Mouse (Mus musculus): Measurements from ENCODE around the gene Rnf224. TPM values are rescaled to one million over a fixed set of nuclear protein-coding genes. Genes with fewer than 3 reads are reported as not detected.
"Not testable (repeated sequence)": the region's sequence is repeated elsewhere in the genome, so short reads cannot be mapped to it uniquely, and the experiment has no call there.

The Rnf224 gene
- polyA plus RNA-seq, 1 experiment from 2014 or later = 0.10 TPM

- Histone ChIP-seq H3K9ac (replicated peaks; ENCODE audit: low read depth) (no peak overlapping the region), H3K27ac (ENCODE audit: low read length) (no peak overlapping the region), H3K4me2 (replicated peaks; ENCODE audit: low read depth, low read length) (no peak overlapping the region), H3K36me3 (ENCODE audit: insufficient read depth, low read length) (no peaks in the 10 kb centered on the region), H3K9me3 (ENCODE audit: low read length) (no peaks in the 10 kb centered on the region), H3K27me3 (replicated peaks; ENCODE audit: insufficient read depth, low read length) (no peaks in the 10 kb centered on the region), H3K4me3 (ENCODE audit: low read depth, low read length) (no peak overlapping the region), H3K4me1 (ENCODE audit: insufficient read depth, low read depth, low read length) (peaks cover 14% of the 10 kb centered on the region; the same call in 1 of the 2 replicates)
- no peak for ATAC-seq
- no peak for DNase-seq (ENCODE audit: low spot score)
- no peak for TF ChIP-seq EP300 (IDR thresholded peaks at IDR 0.05)
- no peak for TF ChIP-seq CTCF (IDR thresholded peaks at IDR 0.05)
- 79% methylated on average over 5 of the region's 5 CpGs for WGBS
These were observed 27.7 kb upstream of the Rnf224 start for GRCm38 (mm10) chr2:25264286-25264660.

GRCm38 (mm10) chr2:25263623-25264285 lies 27.2 kb upstream of the Rnf224 start:
- WGBS = 22% methylated on average over 12 of the region's 12 CpGs
- H3K27me3 ChIP-seq (replicated peaks; ENCODE audit: insufficient read depth, low read length) = no peaks in the 10 kb centered on the region
- H3K4me1 ChIP-seq (ENCODE audit: insufficient read depth, low read depth, low read length) = peaks cover 14% of the 10 kb centered on the region; the same call in 1 of the 2 replicates
- H3K36me3 ChIP-seq (ENCODE audit: insufficient read depth, low read length) = no peaks in the 10 kb centered on the region
- ATAC-seq (no peak), DNase-seq (ENCODE audit: low spot score) (no peak)
- TF ChIP-seq CTCF (IDR thresholded peaks at IDR 0.05) (no peak), EP300 (IDR thresholded peaks at IDR 0.05) (no peak)
- peak overlapping the region; percentile 98 for H3K4me2 ChIP-seq (replicated peaks; ENCODE audit: low read depth, low read length)
- peak overlapping the region; percentile 71 for H3K4me3 ChIP-seq (ENCODE audit: low read depth, low read length)
- no peaks in the 10 kb centered on the region for H3K9me3 ChIP-seq (ENCODE audit: low read length)
- 0 out of 2 replicates have a peak overlapping the region, but pooled peaks have one; percentile 48 for H3K9ac ChIP-seq (replicated peaks; ENCODE audit: low read depth)
- no peak overlapping the region for H3K27ac ChIP-seq (ENCODE audit: low read length)

- WGBS = under 1% methylated on average over 78 of the region's 82 CpGs
- H3K36me3 ChIP-seq (ENCODE audit: insufficient read depth, low read length) = no peaks in the 10 kb centered on the region
- peak overlapping the region; percentile 48 for H3K9ac ChIP-seq (replicated peaks; ENCODE audit: low read depth)
- H3K27ac ChIP-seq (ENCODE audit: low read length) = no peak overlapping the region; the same call in 1 of the 2 replicates
- TF ChIP-seq EP300 (IDR thresholded peaks at IDR 0.05) (no peak), CTCF (IDR thresholded peaks at IDR 0.05) (no peak; the same call in 1 of the 2 replicates)
- peak; percentile 46 for DNase-seq (ENCODE audit: low spot score)
- H3K27me3 ChIP-seq (replicated peaks; ENCODE audit: insufficient read depth, low read length) = no peaks in the 10 kb centered on the region
- ATAC-seq = peak; percentile 5
- peak overlapping the region; percentile 71 for H3K4me3 ChIP-seq (ENCODE audit: low read depth, low read length)
- no peaks in the 10 kb centered on the region for H3K9me3 ChIP-seq (ENCODE audit: low read length)
- peaks cover 14% of the 10 kb centered on the region; the same call in 1 of the 2 replicates for H3K4me1 ChIP-seq (ENCODE audit: insufficient read depth, low read depth, low read length)
- H3K4me2 ChIP-seq (replicated peaks; ENCODE audit: low read depth, low read length) = peak overlapping the region; percentile 98
These were observed 26.4 kb upstream of the Rnf224 start for GRCm38 (mm10) chr2:25262795-25263622.

- H3K4me1 ChIP-seq (ENCODE audit: insufficient read depth, low read depth, low read length) = peaks cover 14% of the 10 kb centered on the region; the same call in 1 of the 2 replicates
- peak within 1 kb of the TSS; percentile 48 for H3K9ac ChIP-seq (replicated peaks; ENCODE audit: low read depth)
- DNase-seq (ENCODE audit: low spot score) (peak; percentile 98), ATAC-seq (peak; percentile 99)
- H3K27ac ChIP-seq (ENCODE audit: low read length) = peak within 1 kb of the TSS; percentile 11
- no peaks in the 10 kb centered on the region for H3K9me3 ChIP-seq (ENCODE audit: low read length)
- under 1% methylated on average over 39 of the region's 39 CpGs for WGBS
- TF ChIP-seq CTCF (IDR thresholded peaks at IDR 0.05) (peak; percentile 20), EP300 (IDR thresholded peaks at IDR 0.05) (no peak)
- peak within 1 kb of the TSS; percentile 98 for H3K4me2 ChIP-seq (replicated peaks; ENCODE audit: low read depth, low read length)
- H3K36me3 ChIP-seq (ENCODE audit: insufficient read depth, low read length) = no peaks in the 10 kb centered on the region
- peak within 1 kb of the TSS; percentile 71 for H3K4me3 ChIP-seq (ENCODE audit: low read depth, low read length)
- no peaks in the 10 kb centered on the region for H3K27me3 ChIP-seq (replicated peaks; ENCODE audit: insufficient read depth, low read length)
These were observed 25.7 kb upstream of the Rnf224 start, which contains the start of gene Tprn for GRCm38 (mm10) chr2:25262291-25262767. TSS of gene Tprn (plus strand) at chr2:25262618.

- ATAC-seq (peak; percentile 5), DNase-seq (ENCODE audit: low spot score) (no peak)
- H3K36me3 ChIP-seq (ENCODE audit: insufficient read depth, low read length) = no peaks in the 10 kb centered on the region
- no peaks in the 10 kb centered on the region for H3K9me3 ChIP-seq (ENCODE audit: low read length)
- peak overlapping the region; percentile 71 for H3K4me3 ChIP-seq (ENCODE audit: low read depth, low read length)
- peak overlapping the region; percentile 98 for H3K4me2 ChIP-seq (replicated peaks; ENCODE audit: low read depth, low read length)
- H3K27me3 ChIP-seq (replicated peaks; ENCODE audit: insufficient read depth, low read length) = no peaks in the 10 kb centered on the region
- no peak overlapping the region for H3K9ac ChIP-seq (replicated peaks; ENCODE audit: low read depth)
- 48% methylated on average over 12 of the region's 12 CpGs for WGBS
- TF ChIP-seq CTCF (IDR thresholded peaks at IDR 0.05) (no peak), EP300 (IDR thresholded peaks at IDR 0.05) (peak; percentile 36; the same call in 1 of the 2 replicates)
- peak overlapping the region; percentile 11; the same call in 1 of the 2 replicates for H3K27ac ChIP-seq (ENCODE audit: low read length)
- peaks cover 14% of the 10 kb centered on the region; the same call in 1 of the 2 replicates for H3K4me1 ChIP-seq (ENCODE audit: insufficient read depth, low read depth, low read length)
These were observed 25.3 kb upstream of the Rnf224 start for GRCm38 (mm10) chr2:25261870-25262269.

- DNase-seq (ENCODE audit: low spot score) (no peak), ATAC-seq (no peak)
- Histone ChIP-seq H3K36me3 (ENCODE audit: insufficient read depth, low read length) (no peaks in the 10 kb centered on the region; the same call in 1 of the 2 replicates), H3K9me3 (ENCODE audit: low read length) (no peaks in the 10 kb centered on the region), H3K4me1 (ENCODE audit: insufficient read depth, low read depth, low read length) (peaks cover 11% of the 10 kb centered on the region), H3K27me3 (replicated peaks; ENCODE audit: insufficient read depth, low read length) (no peaks in the 10 kb centered on the region), H3K9ac (replicated peaks; ENCODE audit: low read depth) (no peak overlapping the region), H3K4me2 (replicated peaks; ENCODE audit: low read depth, low read length) (no peak overlapping the region), H3K4me3 (ENCODE audit: low read depth, low read length) (no peak overlapping the region), H3K27ac (ENCODE audit: low read length) (no peak overlapping the region)
- WGBS = 68% methylated on average over 2 of the region's 2 CpGs
- TF ChIP-seq EP300 (IDR thresholded peaks at IDR 0.05) = no peak
- peak; percentile 65 for TF ChIP-seq CTCF (IDR thresholded peaks at IDR 0.05)
These were observed 22.3 kb upstream of the Rnf224 start for GRCm38 (mm10) chr2:25258887-25259286.

- 81% methylated on average over 5 of the region's 5 CpGs for WGBS
- not testable (repeated sequence) for H3K36me3 ChIP-seq (ENCODE audit: insufficient read depth, low read length); H3K4me3 ChIP-seq (ENCODE audit: low read depth, low read length); DNase-seq (ENCODE audit: low spot score); H3K9me3 ChIP-seq (ENCODE audit: low read length); H3K4me2 ChIP-seq (replicated peaks; ENCODE audit: low read depth, low read length); ATAC-seq; H3K27ac ChIP-seq (ENCODE audit: low read length); H3K27me3 ChIP-seq (replicated peaks; ENCODE audit: insufficient read depth, low read length); H3K9ac ChIP-seq (replicated peaks; ENCODE audit: low read depth)
- H3K4me1 ChIP-seq (ENCODE audit: insufficient read depth, low read depth, low read length) = peaks cover 11% of the 10 kb centered on the region
These were observed 20.7 kb upstream of the Rnf224 start for GRCm38 (mm10) chr2:25257250-25257649.

All from lung, postnatal 0 days (tissue).